Mouse (Mus musculus) T-helper 1 cell (primary cell): Measurements from ENCODE around the gene Unc93a2.
"Not testable (repeated sequence)": the region's sequence is repeated elsewhere in the genome, so short reads cannot be mapped to it uniquely, and the experiment has no call there.

ENCODE experiments used
- in situ Hi-C: fragments of 300-600 bp; cut with MboI, MseI; formaldehyde crosslinking; loops from one replicate; pipeline ENCODE4 v1.15.1; 2025; ENCODE audit warnings: high pct_unique_total_duplicates

The Unc93a2 gene

GRCm38 (mm10) chr17:7385364-7385763 is at the start of gene Unc93a2:
TSS of gene Unc93a2 (minus strand) at chr17:7385464.
- in situ Hi-C loops: not testable (repeated sequence)

DNA sequence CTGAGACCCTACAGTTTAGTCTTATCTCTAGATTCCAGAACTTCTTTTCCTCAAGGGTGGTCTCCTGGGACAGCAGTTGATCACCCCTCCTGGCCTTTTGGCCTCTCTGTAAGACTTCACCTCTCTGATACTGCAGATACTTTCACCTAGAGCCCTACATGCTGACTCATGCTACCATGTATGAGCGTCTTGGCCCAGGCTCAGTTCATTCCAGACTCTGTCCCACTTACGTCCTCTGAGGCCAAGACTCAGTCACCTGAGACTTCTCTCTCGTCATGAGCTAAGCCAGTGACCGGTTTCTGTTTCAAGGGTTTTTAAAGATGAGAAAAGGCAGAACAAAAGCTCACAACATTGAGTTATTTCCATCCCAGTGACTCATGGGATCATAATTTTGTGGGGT is 48.9 kb upstream of the Unc93a2 start:
- in situ Hi-C loops: not testable (repeated sequence)

GRCm38 (mm10) chr17:7430210-7430631 is 45.0 kb upstream of the Unc93a2 start:
- in situ Hi-C loops: not testable (repeated sequence)

DNA sequence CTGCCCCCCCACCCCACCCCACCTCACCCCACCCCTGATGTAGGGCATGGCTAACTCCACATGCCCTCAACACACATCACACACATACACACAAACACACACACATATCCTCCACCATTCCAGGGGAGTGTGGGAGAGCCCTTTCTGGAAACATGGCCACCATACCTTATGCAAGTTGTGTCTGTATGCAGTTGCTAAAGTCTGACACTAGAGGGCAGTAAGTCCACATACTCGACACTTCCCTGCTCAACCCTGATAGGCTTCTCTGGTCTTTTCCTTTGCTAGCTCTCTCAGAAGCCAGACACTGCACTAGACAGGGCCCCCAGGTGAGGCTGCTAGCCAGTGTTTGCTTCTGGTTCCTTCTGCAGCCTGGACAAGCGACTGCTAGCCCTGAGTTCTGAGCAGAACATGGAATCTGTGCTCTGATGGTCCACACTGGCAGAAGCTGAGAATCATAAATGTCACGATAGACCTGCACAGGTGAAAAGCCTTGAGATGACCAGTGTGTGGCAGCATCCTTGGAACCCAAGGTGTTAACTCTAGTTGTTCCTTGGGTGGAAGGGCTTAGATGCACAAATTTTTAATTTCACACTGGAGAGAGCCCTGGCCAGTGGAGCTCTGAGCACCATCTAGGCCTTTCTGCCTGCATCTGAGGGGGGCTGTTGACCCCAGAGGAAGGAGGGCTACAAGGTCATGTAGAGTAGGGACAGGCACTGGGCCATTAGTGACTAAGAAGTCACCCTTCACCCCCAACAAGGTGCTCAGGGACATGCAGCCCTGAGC is 35.1 kb upstream of the Unc93a2 start:
- in situ Hi-C loops: not testable (repeated sequence)

DNA sequence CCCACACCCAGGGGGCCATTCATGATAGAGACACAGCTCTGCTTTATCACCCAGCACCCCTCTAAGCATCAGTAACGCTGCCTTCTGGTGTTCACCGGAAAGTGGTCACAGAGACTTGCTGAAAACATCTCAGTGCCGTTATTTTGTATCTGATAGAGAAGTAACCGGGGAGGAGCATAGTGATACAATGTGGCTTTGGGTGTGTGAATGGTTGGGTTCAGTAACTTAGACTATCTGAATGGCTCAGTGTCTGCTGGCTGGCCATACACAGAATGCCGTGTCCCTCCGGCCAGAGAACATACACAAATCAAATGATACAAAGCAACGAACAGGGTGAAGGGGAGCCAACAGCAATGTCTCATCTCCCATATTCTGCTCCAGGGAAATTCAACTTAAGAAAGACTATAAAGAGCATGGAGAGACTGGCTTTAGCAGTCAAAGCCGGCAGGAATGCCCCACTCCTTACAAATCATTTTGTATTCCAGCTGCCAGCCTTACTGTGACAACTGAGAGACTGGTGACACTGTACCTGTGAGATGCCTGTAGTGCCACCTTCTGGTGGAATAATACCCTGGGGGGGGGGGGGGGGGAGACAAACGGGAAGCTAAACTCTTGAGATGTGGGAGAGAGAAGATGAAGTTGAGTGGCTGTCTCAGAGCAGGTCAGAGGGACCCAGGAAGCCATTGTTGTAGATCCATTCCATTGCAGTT is 29.5 kb upstream of the Unc93a2 start:
- in situ Hi-C loops: not testable (repeated sequence)

GRCm38 (mm10) chr17:7413336-7413735 is 28.1 kb upstream of the Unc93a2 start:
- in situ Hi-C loops: not testable (repeated sequence)

GRCm38 (mm10) chr17:7399770-7400169 is 14.5 kb upstream of the Unc93a2 start:
- in situ Hi-C loops: not testable (repeated sequence)

DNA sequence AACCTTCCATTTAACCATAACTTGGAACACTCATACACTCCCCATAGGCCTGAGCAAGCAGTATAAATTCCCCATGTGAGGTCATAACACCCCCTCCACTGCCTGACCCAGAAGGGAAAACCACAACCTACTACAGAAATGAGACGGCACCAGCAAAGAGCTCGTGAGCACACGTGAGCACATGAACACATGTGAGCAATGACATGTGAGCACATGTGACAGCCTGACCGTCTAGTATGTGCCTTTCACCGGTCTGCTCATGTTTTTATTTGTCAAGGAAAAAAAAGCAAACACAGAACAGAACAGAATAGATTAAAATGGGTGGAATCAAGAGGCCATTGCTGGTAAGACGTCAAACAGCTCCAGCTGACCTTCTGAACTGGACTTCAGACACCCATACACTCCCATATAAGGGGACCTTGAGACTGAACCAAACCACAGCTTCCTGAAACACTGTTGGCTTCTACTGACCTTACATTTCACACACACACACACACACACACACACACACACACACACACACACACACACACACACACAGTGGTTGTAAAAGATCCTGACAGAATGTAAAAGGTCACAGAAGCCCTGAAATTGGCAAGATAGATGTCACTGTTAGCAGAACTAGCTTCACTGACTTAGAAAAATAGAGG is 13.1 kb upstream of the Unc93a2 start:
- in situ Hi-C loops: not testable (repeated sequence)

- in situ Hi-C loops: not testable (repeated sequence)
Observed at GRCm38 (mm10) chr17:7397079-7397478, 11.8 kb upstream of the Unc93a2 start.

DNA sequence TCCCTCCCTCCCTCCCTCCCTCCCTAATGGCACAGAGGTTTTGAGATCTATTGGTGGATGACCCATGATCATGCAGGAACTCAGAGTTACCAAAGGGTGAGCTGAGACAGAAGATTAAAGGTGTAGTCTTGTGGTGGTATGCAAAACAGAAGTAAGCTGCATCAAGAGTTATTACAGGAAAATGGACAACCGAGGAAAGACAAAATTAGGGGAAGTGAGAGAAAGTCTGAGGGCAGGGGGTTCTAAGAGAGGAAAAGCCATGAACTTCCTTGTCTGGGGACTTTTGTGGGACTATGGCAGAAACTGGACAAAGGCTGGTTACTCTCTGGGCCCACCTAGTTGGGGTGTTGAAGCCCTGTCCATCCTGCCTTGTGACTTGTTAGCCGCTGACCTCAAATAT is 11.0 kb upstream of the Unc93a2 start:
- in situ Hi-C loops: not testable (repeated sequence)

GRCm38 (mm10) chr17:7395671-7396070 is 10.4 kb upstream of the Unc93a2 start:
- in situ Hi-C loops: not testable (repeated sequence)

GRCm38 (mm10) chr17:7395116-7395515 is 9.9 kb upstream of the Unc93a2 start:
- in situ Hi-C loops: not testable (repeated sequence)

DNA sequence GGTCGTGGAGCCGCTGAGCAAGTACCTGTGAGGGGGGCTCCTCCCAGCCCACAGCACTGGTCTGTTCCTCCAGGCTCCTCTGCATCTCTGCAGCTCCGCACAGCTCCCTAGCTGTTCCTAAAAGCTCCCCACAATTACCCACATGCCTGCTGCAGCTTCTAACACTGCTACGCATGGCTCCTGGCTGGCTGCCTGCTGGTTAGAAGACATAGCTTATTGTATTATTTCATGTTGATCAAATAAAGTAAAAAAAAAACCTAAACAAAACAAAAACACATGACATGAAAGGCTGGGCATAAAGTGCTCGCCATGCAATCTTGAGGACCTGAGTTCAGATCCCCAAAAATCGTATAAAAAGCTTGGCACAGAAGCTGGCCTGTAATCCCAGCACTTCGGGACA is 4.6 kb upstream of the Unc93a2 start:
- in situ Hi-C loops: not testable (repeated sequence)

DNA sequence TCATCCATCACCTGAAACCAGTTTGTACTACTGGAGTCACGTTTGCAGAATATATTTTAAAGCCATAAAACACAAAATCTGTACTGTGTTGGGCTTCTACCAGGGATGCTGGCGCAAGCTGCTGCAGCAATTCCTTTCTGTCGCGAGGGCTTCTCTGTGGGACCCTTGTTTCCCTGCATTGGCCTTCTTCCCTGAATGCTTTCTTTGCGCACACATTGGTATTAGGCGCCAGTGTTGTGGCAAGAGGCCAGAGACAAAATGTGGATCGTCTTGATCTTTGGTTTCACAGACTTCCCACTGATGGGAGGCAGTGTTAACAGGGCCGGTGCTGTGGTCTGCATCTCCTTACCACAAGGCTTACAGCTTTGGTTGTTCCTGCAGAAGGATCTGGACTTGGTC is 3.7 kb upstream of the Unc93a2 start:
- in situ Hi-C loops: not testable (repeated sequence)

GRCm38 (mm10) chr17:7388341-7388957 is 3.2 kb upstream of the Unc93a2 start:
- in situ Hi-C loops: not testable (repeated sequence)

DNA sequence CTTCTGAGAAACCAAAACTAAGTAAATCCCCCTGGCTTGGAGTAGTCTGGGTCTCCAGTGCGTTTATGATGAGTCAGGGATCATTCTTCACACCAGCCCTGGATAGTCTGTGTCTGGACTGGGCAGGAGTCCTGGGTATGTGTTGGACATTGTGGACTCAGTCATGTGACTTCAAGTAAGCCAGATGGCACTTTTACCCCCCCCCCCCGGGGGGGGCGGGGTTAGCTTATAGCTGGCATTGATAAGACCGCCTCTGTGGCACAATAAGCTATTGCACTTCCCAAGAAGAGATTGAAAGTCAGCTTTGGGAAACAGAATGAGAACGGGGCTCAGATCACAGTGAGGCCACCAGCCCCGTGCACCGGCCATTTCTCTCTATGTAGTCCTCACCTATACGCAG is 752 bp upstream of the Unc93a2 start:
- in situ Hi-C loops: not testable (repeated sequence)

DNA sequence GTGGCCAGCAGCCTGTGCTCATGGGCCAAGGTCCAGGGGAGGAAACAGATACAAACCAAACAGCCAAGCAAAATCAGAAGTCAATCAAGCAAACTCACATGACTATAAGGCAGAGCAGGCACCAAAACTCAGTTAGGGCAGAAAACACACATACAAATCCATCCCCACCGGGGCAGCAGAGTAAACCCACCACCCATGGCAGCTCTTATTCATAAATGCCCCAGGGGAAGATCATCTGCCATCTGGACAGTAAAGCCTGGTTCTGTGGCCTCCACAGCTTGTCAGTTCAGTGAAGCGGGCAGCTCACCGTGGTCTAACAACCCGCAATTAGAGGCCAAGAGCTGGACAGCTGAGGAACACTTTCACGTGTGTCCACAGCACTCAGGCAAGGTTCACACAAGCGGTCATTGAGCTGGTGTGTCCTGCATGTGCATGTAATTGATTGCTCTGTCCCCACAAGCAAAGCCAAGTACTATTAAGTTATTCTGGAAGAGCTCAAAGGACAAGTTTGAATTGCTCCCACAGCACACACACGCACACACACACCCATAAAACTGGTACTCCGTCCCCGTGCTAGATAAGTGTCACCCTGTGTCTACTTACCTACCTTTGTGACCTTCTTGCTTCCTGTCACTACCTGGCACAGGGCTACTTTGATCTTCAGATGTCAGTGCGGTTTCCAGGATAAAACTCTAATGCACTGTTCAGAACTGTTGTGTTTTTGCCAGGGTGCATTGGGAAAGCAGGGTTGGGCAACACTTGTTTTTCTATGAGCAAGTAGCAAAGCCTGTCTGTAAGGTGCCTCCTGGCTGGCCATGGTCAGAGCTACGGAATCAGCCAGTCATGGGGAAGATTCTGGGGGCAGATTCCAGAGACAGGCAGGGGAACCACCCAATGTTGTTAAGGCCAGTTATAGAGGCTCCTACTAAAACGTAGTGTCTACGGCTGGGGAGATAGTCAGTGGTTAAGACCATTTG is 1.8 kb downstream of the Unc93a2 start:
- in situ Hi-C loops: not testable (repeated sequence)

- in situ Hi-C loops: not testable (repeated sequence)
Observed at GRCm38 (mm10) chr17:7382711-7383110, 2.6 kb downstream of the Unc93a2 start.

DNA sequence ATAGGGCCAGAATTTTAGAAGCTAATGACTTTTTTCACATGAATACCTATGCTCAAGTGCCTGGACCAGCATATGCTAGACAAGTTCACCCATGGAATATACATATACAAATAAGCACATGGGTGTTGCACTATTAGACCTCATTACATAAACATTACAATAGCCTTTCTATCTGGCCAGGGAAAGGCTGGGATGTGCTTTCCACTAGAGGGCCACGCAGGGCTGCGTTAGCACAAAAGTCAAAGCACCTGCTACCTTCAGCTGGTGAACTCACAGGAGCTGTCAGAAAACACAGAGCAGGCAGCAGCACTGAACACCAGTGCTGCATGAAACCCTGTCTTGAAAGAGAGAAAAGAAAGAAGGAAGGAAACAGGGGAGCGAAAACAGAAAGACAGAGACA is 7.4 kb downstream of the Unc93a2 start:
- in situ Hi-C loops: not testable (repeated sequence)

- in situ Hi-C loops: not testable (repeated sequence)
Observed at GRCm38 (mm10) chr17:7376951-7377700, 8.1 kb downstream of the Unc93a2 start.
